Mouse (Mus musculus): Measurements from ENCODE around the gene Ptov1. TPM values are rescaled to one million over a fixed set of nuclear protein-coding genes. Genes with fewer than 3 reads are reported as not detected.

Ptov1 gene
- polyA plus RNA-seq, 1 experiment from 2014 or later, result 266 TPM

- H3K36me3 ChIP-seq, result peaks cover 42% of the 10 kb centered on the region
- H3K9ac ChIP-seq, result peak overlapping the region; percentile 98
- H3K27ac ChIP-seq (replicated peaks), result peak overlapping the region; percentile 77
- peak overlapping the region; percentile 81 for H3K4me3 ChIP-seq
- H3K9me3 ChIP-seq, result no peaks in the 10 kb centered on the region
- H3K4me2 ChIP-seq, result peak overlapping the region; percentile 92
- 0 out of 2 replicates have a peak, but pooled peaks have one; percentile 0 for ATAC-seq (ENCODE audit: extremely low read depth, insufficient number of reproducible peaks, low FRiP score, low TSS enrichment)
- no peaks in the 10 kb centered on the region for H3K27me3 ChIP-seq (replicated peaks)
- peaks cover 60% of the 10 kb centered on the region for H3K4me1 ChIP-seq
- WGBS, result 37% methylated on average over 15 of the region's 15 CpGs
These were observed 3.1 kb downstream of the Ptov1 start for GRCm38 (mm10) chr7:44866276-44867009.

GRCm38 (mm10) chr7:44864595-44865542 is 4.7 kb downstream of the Ptov1 start:
- Histone ChIP-seq H3K27me3 (replicated peaks) (no peaks in the 10 kb centered on the region), H3K4me2 (peak overlapping the region; percentile 92), H3K27ac (replicated peaks) (peak overlapping the region; percentile 77), H3K9me3 (no peaks in the 10 kb centered on the region), H3K4me3 (no peak overlapping the region), H3K36me3 (peaks cover 51% of the 10 kb centered on the region), H3K4me1 (peaks cover 61% of the 10 kb centered on the region), H3K9ac (peak overlapping the region; percentile 98)
- 70% methylated on average over 24 of the region's 24 CpGs for WGBS
- ATAC-seq (ENCODE audit: extremely low read depth, insufficient number of reproducible peaks, low FRiP score, low TSS enrichment), result no peak

- ATAC-seq (ENCODE audit: extremely low read depth, insufficient number of reproducible peaks, low FRiP score, low TSS enrichment), result no peak
- H3K27ac ChIP-seq (replicated peaks), result peak overlapping the region; percentile 77
- 83% methylated on average over 11 of the region's 11 CpGs for WGBS
- H3K4me1 ChIP-seq, result peaks cover 61% of the 10 kb centered on the region
- no peaks in the 10 kb centered on the region for H3K9me3 ChIP-seq
- H3K9ac ChIP-seq, result peak overlapping the region; percentile 98; the same call in 1 of the 2 replicates
- H3K4me2 ChIP-seq, result no peak overlapping the region
- peaks cover 58% of the 10 kb centered on the region for H3K36me3 ChIP-seq
- no peaks in the 10 kb centered on the region for H3K27me3 ChIP-seq (replicated peaks)
- H3K4me3 ChIP-seq, result no peak overlapping the region
These were observed 5.5 kb downstream of the Ptov1 start for GRCm38 (mm10) chr7:44863982-44864494.

- H3K27ac ChIP-seq (replicated peaks), result no peak overlapping the region
- H3K9ac ChIP-seq, result no peak overlapping the region
- no peaks in the 10 kb centered on the region for H3K27me3 ChIP-seq (replicated peaks)
- ATAC-seq (ENCODE audit: extremely low read depth, insufficient number of reproducible peaks, low FRiP score, low TSS enrichment), result no peak
- 84% methylated on average over 14 of the region's 14 CpGs for WGBS
- no peak overlapping the region for H3K4me2 ChIP-seq
- H3K9me3 ChIP-seq, result no peaks in the 10 kb centered on the region
- H3K4me3 ChIP-seq, result no peak overlapping the region
- H3K36me3 ChIP-seq, result peaks cover 59% of the 10 kb centered on the region
- H3K4me1 ChIP-seq, result peaks cover 62% of the 10 kb centered on the region
These were observed 6.4 kb downstream of the Ptov1 start for GRCm38 (mm10) chr7:44863210-44863609.

- H3K36me3 ChIP-seq, result peaks cover 59% of the 10 kb centered on the region
- H3K4me3 ChIP-seq, result no peak overlapping the region
These were observed 7.2 kb downstream of the Ptov1 start for GRCm38 (mm10) chr7:44862434-44862833.

GRCm38 (mm10) chr7:44861429-44861816 is 8.2 kb downstream of the Ptov1 start:
- H3K4me1 ChIP-seq, result peaks cover 56% of the 10 kb centered on the region
- ATAC-seq (ENCODE audit: extremely low read depth, insufficient number of reproducible peaks, low FRiP score, low TSS enrichment), result no peak
- WGBS, result 82% methylated on average over 14 of the region's 14 CpGs
- 0 out of 2 replicates have a peak overlapping the region, but pooled peaks have one; percentile 20 for H3K27ac ChIP-seq (replicated peaks)
- H3K27me3 ChIP-seq (replicated peaks), result no peaks in the 10 kb centered on the region
- no peak overlapping the region for H3K4me3 ChIP-seq
- H3K4me2 ChIP-seq, result no peak overlapping the region
- H3K9ac ChIP-seq, result no peak overlapping the region
- peaks cover 59% of the 10 kb centered on the region for H3K36me3 ChIP-seq
- H3K9me3 ChIP-seq, result no peaks in the 10 kb centered on the region

More at GRCm38 (mm10) chr7:44862434-44862833, 7.2 kb downstream of the Ptov1 start:
- no peak for ATAC-seq (ENCODE audit: extremely low read depth, insufficient number of reproducible peaks, low FRiP score, low TSS enrichment)
- WGBS, result 80% methylated on average over 8 of the region's 8 CpGs
- no peaks in the 10 kb centered on the region for H3K9me3 ChIP-seq
- H3K9ac ChIP-seq, result no peak overlapping the region
- H3K4me2 ChIP-seq, result no peak overlapping the region
- H3K4me1 ChIP-seq, result peaks cover 62% of the 10 kb centered on the region
- H3K27me3 ChIP-seq (replicated peaks), result no peaks in the 10 kb centered on the region
- no peak overlapping the region for H3K27ac ChIP-seq (replicated peaks)

- Histone ChIP-seq H3K27me3 (replicated peaks) (no peaks in the 10 kb centered on the region), H3K4me2 (no peak overlapping the region), H3K27ac (replicated peaks) (peak overlapping the region; percentile 20; the same call in 1 of the 2 replicates), H3K36me3 (peaks cover 59% of the 10 kb centered on the region), H3K4me3 (peak overlapping the region; percentile 6; the same call in 1 of the 2 replicates), H3K9me3 (no peaks in the 10 kb centered on the region), H3K4me1 (peaks cover 56% of the 10 kb centered on the region), H3K9ac (peak overlapping the region; percentile 44; the same call in 1 of the 2 replicates)
- no peak for ATAC-seq (ENCODE audit: extremely low read depth, insufficient number of reproducible peaks, low FRiP score, low TSS enrichment)
- WGBS, result 57% methylated on average over 22 of the region's 22 CpGs
These were observed 8.8 kb downstream of the Ptov1 start for GRCm38 (mm10) chr7:44860576-44861428.

- Histone ChIP-seq H3K36me3 (peaks cover 51% of the 10 kb centered on the region), H3K4me2 (no peak overlapping the region), H3K27ac (replicated peaks) (no peak overlapping the region), H3K9me3 (no peaks in the 10 kb centered on the region), H3K27me3 (replicated peaks) (no peaks in the 10 kb centered on the region), H3K9ac (peak overlapping the region; percentile 7; the same call in 1 of the 2 replicates), H3K4me1 (peaks cover 56% of the 10 kb centered on the region), H3K4me3 (no peak overlapping the region)
- WGBS, result 91% methylated on average over 11 of the region's 11 CpGs
- ATAC-seq (ENCODE audit: extremely low read depth, insufficient number of reproducible peaks, low FRiP score, low TSS enrichment), result no peak
These were observed 9.7 kb downstream of the Ptov1 start for GRCm38 (mm10) chr7:44859896-44860295.

- ATAC-seq (ENCODE audit: extremely low read depth, insufficient number of reproducible peaks, low FRiP score, low TSS enrichment), result no peak
- H3K4me1 ChIP-seq, result peaks cover 62% of the 10 kb centered on the region
- 25% methylated on average over 8 of the region's 8 CpGs for WGBS
- no peaks in the 10 kb centered on the region for H3K27me3 ChIP-seq (replicated peaks)
- H3K4me3 ChIP-seq, result peak overlapping the region; percentile 88
- peaks cover 35% of the 10 kb centered on the region for H3K36me3 ChIP-seq
- peak overlapping the region; percentile 87 for H3K4me2 ChIP-seq
- H3K27ac ChIP-seq (replicated peaks), result peak overlapping the region; percentile 93
- H3K9ac ChIP-seq, result peak overlapping the region; percentile 94
- H3K9me3 ChIP-seq, result no peaks in the 10 kb centered on the region
These were observed 11.7 kb downstream of the Ptov1 start for GRCm38 (mm10) chr7:44857905-44858304.

GRCm38 (mm10) chr7:44857042-44857552 is 12.5 kb downstream of the Ptov1 start, which contains the start of gene Pnkp:
Gene Pnkp (plus strand): TSS chr7:44857139.
- Histone ChIP-seq H3K27me3 (replicated peaks) (no peaks in the 10 kb centered on the region), H3K36me3 (peaks cover 35% of the 10 kb centered on the region), H3K9me3 (no peaks in the 10 kb centered on the region), H3K4me1 (peaks cover 69% of the 10 kb centered on the region), H3K4me3 (peak within 1 kb of the TSS; percentile 88), H3K9ac (peak within 1 kb of the TSS; percentile 94), H3K4me2 (peak within 1 kb of the TSS; percentile 87), H3K27ac (replicated peaks) (peak within 1 kb of the TSS; percentile 93)
- ATAC-seq (ENCODE audit: extremely low read depth, insufficient number of reproducible peaks, low FRiP score, low TSS enrichment), result peak; percentile 5; the same call in 1 of the 2 replicates
- WGBS, result under 1% methylated on average over 32 of the region's 32 CpGs
